Mouse (Mus musculus): Measurements from ENCODE around the gene Gm11983.
"Not testable (repeated sequence)": the region's sequence is repeated elsewhere in the genome, so short reads cannot be mapped to it uniquely, and the experiment has no call there.

Gm11983 gene

DNA sequence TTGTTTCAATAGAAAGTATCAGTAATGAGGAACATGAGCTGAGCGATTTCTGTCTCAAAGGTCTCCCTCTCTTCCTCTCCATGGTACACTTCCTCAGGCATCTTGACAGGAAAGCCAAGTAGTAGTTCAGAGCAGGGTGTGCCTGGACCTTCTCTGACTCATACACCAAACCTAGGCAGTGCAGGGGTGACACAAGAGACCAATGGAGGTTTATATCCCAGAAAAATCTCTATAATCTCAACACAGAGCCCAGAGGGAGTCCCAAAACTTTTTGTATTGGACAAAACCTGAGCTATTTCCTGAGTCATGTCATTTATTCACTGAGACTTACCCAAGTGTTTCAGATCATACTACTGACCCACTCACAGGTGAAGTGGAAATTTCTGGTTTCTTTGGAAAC is at the start of gene Gm11983:
Gm11983 (minus strand) TSS at position 101 of the 400 bp plus-strand sequence.
- DNase-seq (ENCODE audit: low spot score in 2 of 2) = no peak

DNA sequence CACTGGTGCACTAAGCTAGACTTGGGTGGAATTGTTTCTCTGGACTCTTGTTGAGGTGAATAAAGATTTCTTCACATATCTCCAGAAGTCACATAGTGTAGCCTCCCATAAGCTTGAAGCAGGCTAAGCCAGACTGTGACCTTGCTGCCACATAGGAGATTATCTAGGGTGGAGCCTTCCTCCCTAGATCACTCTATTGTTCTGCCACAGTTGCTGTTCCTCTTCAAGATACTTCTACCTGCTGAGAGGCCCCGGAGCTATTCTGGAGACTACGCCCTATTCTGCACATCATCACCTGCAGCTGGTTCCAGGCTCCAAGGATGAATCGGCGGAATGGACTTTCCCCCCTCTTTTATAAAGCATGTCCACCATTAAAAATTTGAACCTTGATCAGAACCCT is 45.6 kb upstream of the Gm11983 start:
- not testable (repeated sequence) for DNase-seq (ENCODE audit: low spot score in 2 of 2)

DNA sequence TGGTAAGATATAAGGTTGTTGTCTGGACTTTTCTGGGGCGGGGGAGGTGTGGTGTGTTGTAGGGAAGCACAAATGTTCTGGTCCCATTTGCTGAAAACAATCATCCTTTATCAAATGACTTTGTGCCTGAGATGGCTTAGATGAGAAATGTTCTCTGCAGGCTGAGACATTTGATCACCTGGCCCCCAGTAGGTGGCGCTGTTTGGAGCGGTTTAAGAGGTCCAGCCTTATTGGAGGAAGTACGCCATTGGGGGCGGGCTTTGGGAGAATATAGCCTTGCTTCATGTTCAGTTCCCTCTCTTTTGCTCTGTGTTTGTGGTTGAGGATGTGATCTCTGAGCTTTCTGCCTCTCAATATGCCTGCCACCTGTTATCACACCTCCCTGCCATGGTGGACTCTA is 44.2 kb upstream of the Gm11983 start:
- peak in 1 of 2 experiments; percentile 33 for DNase-seq (ENCODE audit: low spot score in 2 of 2)

DNA sequence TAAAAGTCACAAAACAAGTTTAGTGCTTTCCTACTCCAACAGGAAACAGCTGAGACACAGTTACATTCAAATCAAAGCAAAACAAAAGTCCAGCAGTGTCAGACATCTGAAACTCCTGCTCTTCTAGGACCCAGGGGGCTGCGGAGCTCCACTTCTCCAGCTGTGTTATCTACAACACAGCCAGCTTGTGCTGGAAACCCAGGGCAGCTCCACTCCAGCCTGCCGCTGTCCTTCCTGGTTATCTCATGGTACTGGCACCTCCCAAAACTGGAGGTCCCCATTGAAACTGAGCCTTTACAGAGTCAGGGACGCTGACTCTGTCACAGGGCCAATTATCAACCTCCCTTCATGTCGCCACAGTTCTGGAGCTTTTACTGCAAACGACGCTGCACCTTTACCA is 40.3 kb upstream of the Gm11983 start:
- no peak for DNase-seq (ENCODE audit: low spot score in 2 of 2)

GRCm38 (mm10) chr11:6870947-6871346 is 33.5 kb upstream of the Gm11983 start:
- DNase-seq (ENCODE audit: low spot score in 2 of 2) = no peak

GRCm38 (mm10) chr11:6865536-6865935 is 28.1 kb upstream of the Gm11983 start:
- no peak for DNase-seq (ENCODE audit: low spot score in 2 of 2)

DNA sequence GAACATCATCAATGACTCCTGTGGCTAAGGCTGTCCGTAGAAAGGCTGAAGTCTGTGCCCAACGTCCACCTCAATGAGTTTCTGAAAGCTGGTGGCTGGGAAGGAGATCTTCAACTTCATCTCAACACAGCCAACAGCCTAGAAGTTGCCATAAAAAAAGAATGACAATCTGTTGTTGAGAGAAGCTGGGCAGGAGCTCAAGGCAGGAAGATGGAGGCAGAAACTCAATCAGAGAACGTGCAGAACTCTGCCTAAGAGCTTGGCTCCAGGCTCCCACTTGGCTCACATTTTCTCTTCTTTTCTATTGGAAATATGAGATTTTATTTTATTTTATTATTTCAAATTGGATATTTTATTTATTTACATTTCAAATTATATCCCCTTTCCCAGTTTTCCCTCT is 24.7 kb upstream of the Gm11983 start:
- no peak for DNase-seq (ENCODE audit: low spot score in 2 of 2)

GRCm38 (mm10) chr11:6859898-6860858 is 22.7 kb upstream of the Gm11983 start:
- DNase-seq (ENCODE audit: low spot score in 2 of 2) = no peak

DNA sequence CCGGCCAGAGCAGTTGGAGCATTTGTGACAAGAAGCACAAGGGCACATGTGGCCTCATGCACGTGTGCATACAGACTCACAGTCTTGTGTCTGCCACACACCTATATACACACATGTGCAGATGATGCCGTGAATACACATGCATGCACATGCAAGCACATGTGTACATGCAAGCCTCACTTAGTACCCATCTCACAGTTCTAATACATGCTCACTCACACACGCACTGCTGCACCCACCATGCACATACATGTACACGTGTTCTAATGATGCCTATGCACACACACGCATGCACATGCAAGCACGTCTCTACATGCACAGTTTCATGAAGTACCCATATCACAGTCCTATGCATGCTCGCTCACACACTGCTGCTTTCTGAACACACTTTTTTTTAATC is 21.6 kb upstream of the Gm11983 start:
- DNase-seq (ENCODE audit: low spot score in 2 of 2) = no peak

DNA sequence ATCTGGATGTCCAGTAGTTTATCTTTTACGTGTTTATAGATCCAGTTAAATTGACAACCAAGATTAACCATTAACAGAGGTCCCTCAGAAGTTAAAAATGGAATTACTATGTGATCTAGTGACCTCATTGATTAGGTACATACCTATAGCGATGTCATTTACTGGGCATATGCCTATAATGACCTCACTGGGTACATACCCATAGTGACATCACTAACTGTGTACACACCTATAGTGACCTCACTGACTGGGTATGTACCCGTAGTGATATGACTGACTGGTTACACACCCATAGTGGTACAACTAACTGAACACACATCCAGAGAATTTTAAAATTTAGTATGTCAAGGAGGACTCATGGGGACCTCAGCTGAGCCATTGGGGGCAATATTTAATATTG is 18.5 kb upstream of the Gm11983 start:
- no peak for DNase-seq (ENCODE audit: low spot score in 2 of 2)

GRCm38 (mm10) chr11:6853366-6853765 is 15.9 kb upstream of the Gm11983 start:
- not testable (repeated sequence) for DNase-seq (ENCODE audit: low spot score in 2 of 2)

- DNase-seq (ENCODE audit: low spot score in 2 of 2) = no peak
Observed at GRCm38 (mm10) chr11:6843831-6844230, 6.4 kb upstream of the Gm11983 start.

DNA sequence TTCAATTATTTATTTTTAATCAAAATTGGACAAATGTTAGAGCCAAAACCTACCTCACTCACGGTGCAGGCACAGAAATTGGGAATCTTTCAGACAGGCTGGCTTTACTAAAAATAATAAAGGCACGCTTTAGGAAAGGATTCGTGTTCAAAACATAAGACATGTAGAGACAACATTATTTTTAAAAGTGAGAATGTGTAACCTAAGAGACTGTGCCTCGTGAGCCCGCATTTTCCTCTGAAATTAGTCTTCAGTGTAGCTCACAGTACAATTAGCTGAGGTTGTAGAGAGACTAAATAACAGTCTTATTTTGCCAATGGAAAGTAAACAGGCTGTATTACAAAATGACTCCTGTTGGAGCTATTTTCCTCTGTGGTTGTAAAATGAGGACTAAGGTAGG is 4.7 kb upstream of the Gm11983 start:
- DNase-seq (ENCODE audit: low spot score in 2 of 2) = no peak

DNA sequence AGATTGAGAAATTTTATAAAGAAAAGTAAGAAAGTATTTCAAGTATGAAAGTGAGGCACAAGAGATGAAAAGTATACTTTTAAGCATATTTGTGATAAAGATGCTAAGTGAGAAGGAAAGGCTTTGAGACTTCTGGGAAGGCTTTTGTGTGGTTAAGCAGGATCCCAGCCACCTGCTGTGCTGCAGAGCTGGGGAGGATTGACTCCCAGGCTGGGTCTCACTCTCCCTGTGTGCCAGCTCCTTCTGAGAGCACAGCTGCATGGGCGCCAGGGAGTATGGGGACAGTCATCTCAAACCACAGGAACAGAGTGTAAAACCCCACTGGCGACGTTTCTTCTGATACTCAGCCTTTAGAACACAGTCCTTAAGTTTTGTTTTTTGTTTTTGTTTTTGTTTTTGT is 3.3 kb upstream of the Gm11983 start:
- DNase-seq (ENCODE audit: low spot score in 2 of 2) = no peak

DNA sequence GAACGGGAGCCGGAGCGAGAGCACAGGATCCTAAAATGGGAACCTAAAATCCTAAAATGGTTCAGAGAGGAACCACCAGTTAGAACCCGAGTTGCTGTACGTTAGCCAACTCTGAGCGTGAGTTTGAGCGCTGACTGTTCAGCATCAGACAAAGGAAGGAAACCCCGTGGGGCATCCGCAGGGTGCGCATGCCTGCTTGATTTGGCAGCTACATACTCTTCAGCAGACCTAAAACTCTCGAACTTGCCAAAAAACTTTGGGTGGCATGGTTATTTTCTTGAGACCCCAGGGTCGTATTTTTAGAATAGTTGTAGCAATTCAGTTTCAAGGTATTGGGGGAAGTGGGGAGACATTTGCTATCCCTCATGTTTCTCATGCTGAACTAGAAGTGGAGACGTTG is 2.8 kb downstream of the Gm11983 start:
- DNase-seq (ENCODE audit: low spot score in 2 of 2) = no peak

- DNase-seq (ENCODE audit: low spot score in 2 of 2) = no peak
Observed at GRCm38 (mm10) chr11:6833731-6834130, 3.7 kb downstream of the Gm11983 start.

GRCm38 (mm10) chr11:6831931-6832330 is 5.5 kb downstream of the Gm11983 start:
- no peak for DNase-seq (ENCODE audit: low spot score in 2 of 2)

DNA sequence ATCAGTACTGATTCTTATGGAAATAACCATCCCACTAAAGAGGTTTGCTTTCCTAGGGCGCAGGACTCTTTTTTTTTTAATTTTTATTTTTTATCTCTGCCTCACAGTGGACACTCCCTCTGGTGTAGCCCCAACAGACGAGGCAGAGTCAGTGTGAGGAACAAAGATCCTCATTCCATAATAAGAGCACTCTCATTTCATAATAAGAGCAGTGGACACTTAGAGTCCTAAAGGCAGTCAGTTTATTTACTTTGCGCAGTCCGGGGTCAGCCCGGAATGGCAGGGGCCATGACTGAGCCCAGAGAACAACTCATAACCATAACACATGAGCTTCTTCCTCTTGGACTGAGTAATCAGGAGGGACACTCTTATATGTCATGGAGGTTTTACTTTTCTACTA is 9.3 kb downstream of the Gm11983 start:
- DNase-seq (ENCODE audit: low spot score in 2 of 2) = no peak

DNA sequence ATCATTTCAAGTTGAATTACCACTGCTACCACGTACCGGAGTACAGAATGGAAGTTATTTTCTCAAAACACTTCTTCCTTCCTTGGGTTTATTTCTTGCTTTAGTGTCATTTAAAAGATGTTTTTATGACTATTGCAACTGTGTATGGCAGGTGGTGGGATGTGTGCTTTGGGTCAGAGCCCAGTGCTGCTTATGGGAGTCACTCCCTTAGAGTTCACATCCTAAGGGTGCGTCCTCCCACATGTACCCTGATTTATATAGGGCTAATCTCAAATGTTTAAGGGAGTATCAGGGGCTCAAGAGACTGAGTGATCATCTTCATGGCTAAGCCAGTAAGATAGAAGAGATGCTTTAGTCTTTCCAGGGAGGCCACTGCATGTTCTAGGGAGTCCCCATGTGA is 11.3 kb downstream of the Gm11983 start:
- no peak for DNase-seq (ENCODE audit: low spot score in 2 of 2)

GRCm38 (mm10) chr11:6823176-6823575 is 14.3 kb downstream of the Gm11983 start:
- DNase-seq (ENCODE audit: low spot score in 2 of 2) = no peak

GRCm38 (mm10) chr11:6814486-6814885 is 23.0 kb downstream of the Gm11983 start:
- no peak for DNase-seq (ENCODE audit: low spot score in 2 of 2)

GRCm38 (mm10) chr11:6802879-6803278 is 34.6 kb downstream of the Gm11983 start:
- DNase-seq (ENCODE audit: low spot score in 2 of 2) = not testable (repeated sequence)

- peak in 1 of 2 experiments; percentile 45 for DNase-seq (ENCODE audit: low spot score in 2 of 2)
Observed at GRCm38 (mm10) chr11:6790690-6791089, 46.8 kb downstream of the Gm11983 start.
